Mouse (Mus musculus) small intestine, adult 2 months (tissue): ENCODE measurements around the gene Nop9. TPM values are rescaled to one million over a fixed set of nuclear protein-coding genes. Genes with fewer than 3 reads are reported as not detected.
A peak's percentile ranks its signal among the peaks of the same experiment; 100 is the strongest.

ENCODE experiments used
- H3K27ac ChIP-seq: fragments of 200-500 bp; 2 replicates; pipeline ENCODE4 v1.5.1; 2012; ENCODE audit warnings: low read depth, low read length, control low read depth, inconsistent platforms; ENCODE audit not compliant: insufficient read depth
- H3K27me3 ChIP-seq: fragments of 200-500 bp; 2 replicates; pipeline ENCODE4 v1.6.1; 2012; ENCODE audit warnings: mild to moderate bottlenecking, moderate library complexity, low read length, inconsistent platforms; ENCODE audit not compliant: control insufficient read depth, insufficient read depth
- H3K36me3 ChIP-seq: fragments of 200-500 bp; 2 replicates; pipeline ENCODE4 v1.6.1; 2012; ENCODE audit warnings: mild to moderate bottlenecking, low read length, control low read depth, inconsistent platforms; ENCODE audit not compliant: control insufficient read depth, insufficient read depth
- H3K4me1 ChIP-seq: fragments of 200-500 bp; 2 replicates; pipeline ENCODE4 v1.6.1; 2012; ENCODE audit warnings: low read length, inconsistent platforms, mixed read lengths; ENCODE audit not compliant: control insufficient read depth, insufficient read depth, insufficient read length
- H3K4me3 ChIP-seq: fragments of 200-500 bp; 2 replicates; pipeline ENCODE4 v1.5.1; 2012; ENCODE audit warnings: low read depth, mild to moderate bottlenecking, control low read depth, inconsistent platforms, low read length, moderate library complexity
- CTCF ChIP-seq: fragments of 200-500 bp; IDR thresholded peaks from 2 replicates; pipeline ENCODE4 v1.5.1; 2012; ENCODE audit warnings: low read depth, mild to moderate bottlenecking, control low read depth, inconsistent platforms, low read length, moderate library complexity, mixed read lengths; ENCODE audit not compliant: insufficient replicate concordance, insufficient read length; ENCODE audit errors: extremely low read depth
- POLR2A ChIP-seq: fragments of 200-500 bp; IDR thresholded peaks from 2 replicates; pipeline ENCODE4 v1.6.1; 2012; ENCODE audit warnings: low read depth, mild to moderate bottlenecking, control low read depth, inconsistent platforms, low read length, moderate library complexity
- WGBS: fragments of 180-500 bp; shearing (Covaris S2); methylation state at CpG from one replicate; pipeline ENCODE4 v1.1.7; 2018; 5-methylcytosine and 5-hydroxymethylcytosine counted together
- polyA plus RNA-seq: library from polyadenylated mRNA; depleted of rRNA; stranded (reverse); fragments of >200 nt; gene quantifications from 2 replicates; pipeline ENCODE4 v1.2.3, GENCODE M21; 2012

Gene Nop9
- polyA plus RNA-seq, 1 experiment: 8.0 TPM

GRCm38 (mm10) chr14:55776711-55777110 lies 31.2 kb downstream of the Nop9 start:
- no peaks in the 10 kb centered on the region for H3K36me3 ChIP-seq
- H3K27ac ChIP-seq: no peak overlapping the region
- TF ChIP-seq CTCF (no peak), POLR2A (no peak)
- WGBS: 67% methylated on average over 7 of the region's 7 CpGs
- H3K4me1 ChIP-seq: peaks cover 8% of the 10 kb centered on the region; the same call in 1 of the 2 replicates
- no peaks in the 10 kb centered on the region for H3K27me3 ChIP-seq
- H3K4me3 ChIP-seq: no peak overlapping the region

DNA sequence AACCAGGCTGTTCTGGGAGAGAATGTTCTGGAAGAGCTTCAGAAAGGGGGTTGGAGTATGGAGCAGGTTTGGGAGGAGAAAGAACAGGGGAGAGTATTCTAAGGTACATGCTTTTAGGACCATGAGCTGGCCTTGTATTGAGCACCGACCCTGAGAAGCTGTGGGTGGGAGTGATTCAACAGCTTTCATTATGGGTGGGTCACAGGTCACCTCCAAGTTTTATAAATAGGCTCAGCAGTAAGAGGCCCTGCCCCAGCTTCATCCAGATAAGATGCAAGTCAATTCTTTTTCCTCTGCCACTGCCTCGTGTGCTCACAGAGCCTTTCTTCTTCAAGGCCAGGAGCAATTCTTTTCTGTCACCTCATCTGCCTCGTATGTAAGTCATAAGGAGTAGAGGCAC lies 31.7 kb downstream of the Nop9 start:
- TF ChIP-seq CTCF (no peak), POLR2A (no peak)
- H3K4me3 ChIP-seq: no peak overlapping the region
- H3K4me1 ChIP-seq: peaks cover 5% of the 10 kb centered on the region; the same call in 1 of the 2 replicates
- no peaks in the 10 kb centered on the region for H3K36me3 ChIP-seq
- no peak overlapping the region for H3K27ac ChIP-seq
- no peaks in the 10 kb centered on the region for H3K27me3 ChIP-seq
- WGBS: 20% methylated on average over 3 of the region's 3 CpGs

- WGBS: 82% methylated on average over 11 of the region's 11 CpGs
- Histone ChIP-seq H3K27ac (no peak overlapping the region), H3K36me3 (no peaks in the 10 kb centered on the region), H3K4me3 (no peak overlapping the region), H3K27me3 (no peaks in the 10 kb centered on the region), H3K4me1 (peaks cover 3% of the 10 kb centered on the region; the same call in 1 of the 2 replicates)
- TF ChIP-seq POLR2A (no peak), CTCF (no peak)
Observed at GRCm38 (mm10) chr14:55777806-55778205, 32.3 kb downstream of the Nop9 start.

GRCm38 (mm10) chr14:55778686-55779085 lies 33.2 kb downstream of the Nop9 start:
- no peak overlapping the region for H3K27ac ChIP-seq
- WGBS: 89% methylated on average over 15 of the region's 15 CpGs
- TF ChIP-seq POLR2A: no peak
- no peak for TF ChIP-seq CTCF

GRCm38 (mm10) chr14:55779656-55780055 lies 34.2 kb downstream of the Nop9 start:
- peaks cover 3% of the 10 kb centered on the region; the same call in 1 of the 2 replicates for H3K4me1 ChIP-seq
- no peak overlapping the region for H3K4me3 ChIP-seq
- no peak overlapping the region for H3K27ac ChIP-seq
- WGBS: 77% methylated on average over 16 of the region's 16 CpGs
- no peaks in the 10 kb centered on the region for H3K27me3 ChIP-seq
- no peak for TF ChIP-seq POLR2A
- no peak for TF ChIP-seq CTCF
- H3K36me3 ChIP-seq: no peaks in the 10 kb centered on the region

More at GRCm38 (mm10) chr14:55778686-55779085, 33.2 kb downstream of the Nop9 start:
- Histone ChIP-seq H3K36me3 (no peaks in the 10 kb centered on the region), H3K4me1 (peaks cover 3% of the 10 kb centered on the region; the same call in 1 of the 2 replicates), H3K27me3 (no peaks in the 10 kb centered on the region), H3K4me3 (no peak overlapping the region)

- no peak overlapping the region for H3K27ac ChIP-seq
- no peak overlapping the region for H3K4me3 ChIP-seq
- H3K36me3 ChIP-seq: peaks cover 4% of the 10 kb centered on the region; the same call in 1 of the 2 replicates
- TF ChIP-seq CTCF: no peak
- WGBS: 78% methylated on average over 11 of the region's 11 CpGs
- H3K27me3 ChIP-seq: no peaks in the 10 kb centered on the region
- H3K4me1 ChIP-seq: no peaks in the 10 kb centered on the region
Observed at GRCm38 (mm10) chr14:55780736-55781135, 35.2 kb downstream of the Nop9 start.

DNA sequence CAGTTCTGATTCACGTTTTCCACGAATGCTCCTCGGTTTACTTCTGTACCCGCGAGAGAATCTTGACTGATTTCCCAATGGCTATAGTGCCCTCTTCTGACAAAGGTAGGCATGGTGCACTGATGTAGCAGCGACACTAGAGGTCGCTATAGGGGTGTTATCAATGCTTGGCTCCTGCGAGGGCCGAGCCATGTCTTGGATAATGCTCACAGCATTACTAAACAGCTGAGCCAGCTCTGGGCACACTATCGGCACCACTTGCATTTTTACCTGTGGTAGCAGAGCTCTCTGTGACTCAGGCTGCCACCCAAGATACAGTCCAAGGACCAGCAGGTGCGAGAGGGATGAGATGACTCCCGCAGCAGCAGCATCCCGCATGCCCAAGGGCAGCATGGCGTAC lies 35.8 kb downstream of the Nop9 start:
- 17% methylated on average over 14 of the region's 14 CpGs for WGBS
- H3K27ac ChIP-seq: no peak overlapping the region
- H3K4me3 ChIP-seq: peak overlapping the region; percentile 16; the same call in 1 of the 2 replicates
- H3K4me1 ChIP-seq: no peaks in the 10 kb centered on the region
- no peak for TF ChIP-seq POLR2A
- peak; percentile 96; the same call in 1 of the 2 replicates for TF ChIP-seq CTCF
- H3K27me3 ChIP-seq: no peaks in the 10 kb centered on the region
- H3K36me3 ChIP-seq: peaks cover 6% of the 10 kb centered on the region; the same call in 1 of the 2 replicates
